Mouse (Mus musculus) stomach, postnatal 0 days (tissue): ENCODE measurements around the gene Pml.

Experiments
- CTCF ChIP-seq: IDR thresholded peaks from 2 replicates; pipeline ENCODE4 v1.5.1; 2016; ENCODE audit warnings: antibody characterized with exemption, low read depth, mild to moderate bottlenecking, moderate library complexity
- EP300 ChIP-seq: optimal IDR thresholded peaks from 2 replicates; pipeline ENCODE3; 2016; ENCODE audit warnings: antibody characterized with exemption

- no peak for TF ChIP-seq CTCF
- no peak for TF ChIP-seq EP300
These were observed 52.7 kb downstream of the Pml start for GRCm38 (mm10) chr9:58196610-58197567.
